Mouse (Mus musculus) heart, adult 2 months (tissue): ENCODE data around the gene Plxnb3. TPM values are rescaled to one million over a fixed set of nuclear protein-coding genes. Genes with fewer than 3 reads are reported as not detected.

Experiments
- DNase-seq, 2 experiments: peaks; one replicate each; pipeline ENCODE4 v3.0.0; 2021
- H3K27ac ChIP-seq: fragments of 200-600 bp; 2 replicates; pipeline ENCODE4 v1.8.1; 2022
- H3K27me3 ChIP-seq: fragments of 200-500 bp; 2 replicates; pipeline ENCODE4 v1.6.1; 2012; ENCODE audit warnings: mild to moderate bottlenecking, low read length, inconsistent platforms, mixed read lengths; ENCODE audit not compliant: control insufficient read depth, insufficient read depth
- H3K36me3 ChIP-seq: fragments of 200-500 bp; 2 replicates; pipeline ENCODE4 v1.6.1; 2012; ENCODE audit warnings: low read length, inconsistent platforms; ENCODE audit not compliant: control insufficient read depth, insufficient read depth
- H3K4me1 ChIP-seq: fragments of 200-500 bp; 2 replicates; pipeline ENCODE4 v1.6.1; 2011; ENCODE audit warnings: low read length; ENCODE audit not compliant: control insufficient read depth, insufficient read depth
- H3K4me3 ChIP-seq: fragments of 200-600 bp; 2 replicates; pipeline ENCODE4 v1.8.1; 2022
- H3K79me2 ChIP-seq: fragments of 200-500 bp; replicated peaks from 2 replicates; pipeline ENCODE4 v1.6.1; 2012; ENCODE audit warnings: mild to moderate bottlenecking, inconsistent platforms, low read length, moderate library complexity, mixed read lengths; ENCODE audit not compliant: control insufficient read depth, insufficient read depth
- H3K9ac ChIP-seq: fragments of 200-500 bp; 2 replicates; pipeline ENCODE4 v1.6.1; 2012; ENCODE audit warnings: low read depth, mild to moderate bottlenecking, control low read depth, inconsistent platforms, low read length, mixed read lengths
- CTCF ChIP-seq: fragments of 200-600 bp; IDR thresholded peaks from 2 replicates; pipeline ENCODE4 v1.8.1; 2022; ENCODE audit warnings: antibody characterized with exemption, mild to moderate bottlenecking, moderate library complexity
- EP300 ChIP-seq: fragments of 200-500 bp; IDR thresholded peaks from 2 replicates; pipeline ENCODE4 v1.6.1; 2011; ENCODE audit warnings: low read depth, low read length, control low read depth; ENCODE audit not compliant: insufficient read depth
- POLR2A ChIP-seq: fragments of 200-500 bp; IDR thresholded peaks from 2 replicates; pipeline ENCODE4 v1.6.1; 2011; ENCODE audit warnings: mild to moderate bottlenecking, low read depth, low read length, control low read depth; ENCODE audit not compliant: insufficient read depth
- WGBS: fragments of 180-500 bp; shearing (Covaris S2); methylation state at CpG from one replicate; pipeline ENCODE4 v1.1.7; 2018; 5-methylcytosine and 5-hydroxymethylcytosine counted together
- intact Hi-C: fragments of 180-260 bp; cut with DNase I; formaldehyde crosslinking; loops from one replicate; pipeline ENCODE4 v1.15.1; 2025
- polyA plus RNA-seq: library from polyadenylated mRNA; depleted of rRNA; stranded (reverse); fragments of >200 nt; gene quantifications from 2 replicates; pipeline ENCODE4 v1.2.3, GENCODE M21; 2012
- total RNA-seq, 2 experiments: library from RNA; stranded (reverse); gene quantifications; 2 replicates each; pipeline ENCODE4 v1.2.3; 2021

Gene Plxnb3
- total and polyA plus RNA-seq, 3 experiments, result 1.0 to 4.5 (median 2.0) TPM

GRCm38 (mm10) chrX:73788501-73788900 lies 31.6 kb downstream of the Plxnb3 start:
- Histone ChIP-seq H3K4me3 (no peak overlapping the region), H3K36me3 (peaks cover 1% of the 10 kb centered on the region), H3K9ac (no peak overlapping the region), H3K27ac (no peak overlapping the region), H3K79me2 (no peaks in the 10 kb centered on the region), H3K27me3 (no peaks in the 10 kb centered on the region), H3K4me1 (peaks cover 1% of the 10 kb centered on the region; the same call in 1 of the 2 replicates)
- WGBS, result 74% methylated on average over 1 of the region's 1 CpGs
- DNase-seq, result peak in 1 of 2 experiments; percentile 1
- intact Hi-C loops, result loop anchor here (5.0 kb wide), 2 partner anchors 116 to 179 kb away; partner anchors contain the start of genes Hcfc1 and Slc6a8
- TF ChIP-seq CTCF (no peak), POLR2A (no peak), EP300 (no peak)

- H3K36me3 ChIP-seq, result no peaks in the 10 kb centered on the region
- intact Hi-C loops, result no loop called here
- H3K27me3 ChIP-seq, result no peaks in the 10 kb centered on the region
- no peak overlapping the region for H3K9ac ChIP-seq
- H3K4me3 ChIP-seq, result no peak overlapping the region
- DNase-seq, result no peak
- H3K4me1 ChIP-seq, result no peaks in the 10 kb centered on the region; the same call in 1 of the 2 replicates
- H3K27ac ChIP-seq, result no peak overlapping the region
- TF ChIP-seq EP300 (no peak), CTCF (no peak), POLR2A (no peak)
- H3K79me2 ChIP-seq, result no peaks in the 10 kb centered on the region
Observed at GRCm38 (mm10) chrX:73793039-73793438, 36.1 kb downstream of the Plxnb3 start.

- Histone ChIP-seq H3K36me3 (no peaks in the 10 kb centered on the region), H3K4me1 (no peaks in the 10 kb centered on the region; the same call in 1 of the 2 replicates), H3K79me2 (no peaks in the 10 kb centered on the region), H3K4me3 (no peak overlapping the region), H3K9ac (no peak overlapping the region), H3K27me3 (no peaks in the 10 kb centered on the region), H3K27ac (no peak overlapping the region)
- intact Hi-C loops, result no loop called here
- TF ChIP-seq POLR2A, result no peak
- TF ChIP-seq CTCF, result no peak
- peak in 1 of 2 experiments; percentile 1 for DNase-seq
- WGBS, result 27% methylated on average over 1 of the region's 1 CpGs
Observed at GRCm38 (mm10) chrX:73793505-73793904, 36.6 kb downstream of the Plxnb3 start.

- TF ChIP-seq POLR2A, result no peak
- TF ChIP-seq CTCF, result no peak
- TF ChIP-seq EP300, result no peak
- DNase-seq, result no peak
- no peaks in the 10 kb centered on the region for H3K36me3 ChIP-seq
- 86% methylated on average over 2 of the region's 2 CpGs for WGBS
- H3K4me3 ChIP-seq, result no peak overlapping the region
- no peaks in the 10 kb centered on the region; the same call in 1 of the 2 replicates for H3K4me1 ChIP-seq
- H3K9ac ChIP-seq, result no peak overlapping the region
- H3K27me3 ChIP-seq, result no peaks in the 10 kb centered on the region
- intact Hi-C loops, result loop anchor here (5.0 kb wide), 1 partner anchor 615 kb away; no protein-coding TSS in a partner anchor
- H3K79me2 ChIP-seq, result no peaks in the 10 kb centered on the region
- no peak overlapping the region for H3K27ac ChIP-seq
Observed at GRCm38 (mm10) chrX:73797511-73797910, 40.6 kb downstream of the Plxnb3 start.

GRCm38 (mm10) chrX:73798502-73798901 lies 41.6 kb downstream of the Plxnb3 start:
- DNase-seq, result peak; percentile 71 to 76
- no peaks in the 10 kb centered on the region for H3K79me2 ChIP-seq
- 18% methylated on average over 9 of the region's 9 CpGs for WGBS
- peak; percentile 83 for TF ChIP-seq CTCF
- 0 out of 2 replicates have a peak, but pooled peaks have one; percentile 17 for TF ChIP-seq EP300
- TF ChIP-seq POLR2A, result no peak
- no peaks in the 10 kb centered on the region for H3K36me3 ChIP-seq
- no peak overlapping the region for H3K9ac ChIP-seq
- H3K4me1 ChIP-seq, result no peaks in the 10 kb centered on the region; the same call in 1 of the 2 replicates
- no peaks in the 10 kb centered on the region for H3K27me3 ChIP-seq
- no peak overlapping the region for H3K4me3 ChIP-seq
- no peak overlapping the region for H3K27ac ChIP-seq
- intact Hi-C loops, result loop anchor here (1.0 to 5.0 kb wide), 3 partner anchors 96 to 614 kb away; no protein-coding TSS in a partner anchor

- Histone ChIP-seq H3K9ac (no peak overlapping the region), H3K36me3 (no peaks in the 10 kb centered on the region), H3K4me3 (no peak overlapping the region), H3K4me1 (no peaks in the 10 kb centered on the region), H3K27ac (no peak overlapping the region), H3K27me3 (no peaks in the 10 kb centered on the region), H3K79me2 (no peaks in the 10 kb centered on the region)
- TF ChIP-seq EP300, result no peak
- no peak for TF ChIP-seq CTCF
- no peak for TF ChIP-seq POLR2A
- intact Hi-C loops, result no loop called here
- 66% methylated on average over 1 of the region's 1 CpGs for WGBS
- no peak for DNase-seq
Observed at GRCm38 (mm10) chrX:73805814-73806213, 48.9 kb downstream of the Plxnb3 start.
